In the genomic region with DNA sequence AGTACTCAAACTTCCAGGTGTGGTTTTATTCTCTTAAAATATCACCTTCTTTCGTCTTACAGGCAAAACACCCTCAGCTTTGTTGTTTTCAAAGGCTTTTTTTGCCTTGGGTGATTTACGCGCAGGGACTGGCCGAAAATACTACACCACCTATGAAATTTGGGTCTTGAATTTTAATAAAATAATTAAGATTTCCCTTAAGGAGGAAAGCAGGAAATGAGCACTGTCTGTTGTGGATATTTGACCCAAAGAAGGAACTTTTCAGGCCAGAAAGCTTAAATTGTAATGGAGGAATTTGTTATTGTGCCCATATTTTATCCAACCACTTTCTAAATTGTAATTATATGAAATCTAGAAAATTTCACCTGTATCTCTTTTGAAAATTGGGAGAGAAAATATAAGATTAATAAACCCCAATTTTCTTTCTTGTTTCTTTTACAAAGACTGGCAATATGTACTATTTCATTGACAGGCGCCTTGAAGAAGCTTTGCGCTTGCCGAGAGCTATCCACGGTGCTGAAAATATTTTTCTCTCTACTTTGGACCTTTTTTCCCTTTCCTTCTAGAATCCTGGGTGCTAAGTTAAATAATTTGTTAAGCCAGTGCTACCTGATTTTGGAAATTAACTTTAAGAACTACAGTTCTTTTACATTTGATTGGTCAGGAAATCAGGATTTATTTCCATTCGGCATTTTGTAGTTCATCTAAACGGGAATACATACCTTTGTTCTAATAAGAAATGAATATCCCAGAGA, we compare ENCODE assay signal across 15 mouse cellular contexts. TPM values are rescaled to one million over a fixed set of nuclear protein-coding genes. Genes with fewer than 3 reads are reported as not detected.
DNase-seq lines count a peak whose midpoint lies in the region; ATAC-seq lines count a peak whose summit lies in the region.
"Had no signal": no experiment of that assay in that cellular context is flagged by ENCODE, and none has a peak within 500 bp of the region (broad histone marks: within the 10 kb centered on the region; RNA-seq: fewer than 3 reads in every experiment).

No protein-coding gene starts in this region.

- peaks cover 79% of the 10 kb centered on the region for H3K27me3 ChIP-seq in hindbrain, embryonic 12.5 days
- peaks cover 62% of the 10 kb centered on the region for H3K27me3 ChIP-seq in hindbrain, embryonic 16.5 days (replicated peaks; ENCODE audit: control insufficient read depth, insufficient read depth, low read length)
- peaks cover 91% of the 10 kb centered on the region for H3K27me3 ChIP-seq in hindbrain, embryonic 14.5 days (ENCODE audit: control insufficient read depth, insufficient read depth, low read length)

- 8% methylated on average over 10 of the region's 10 CpGs for WGBS in hindbrain, embryonic 12.5 days
- 10% methylated on average over 10 of the region's 10 CpGs for WGBS in hindbrain, embryonic 16.5 days
- WGBS in hindbrain, embryonic 14.5 days = 10% methylated on average over 10 of the region's 10 CpGs

- H3K4me3 ChIP-seq in hindbrain, embryonic 12.5 days = peak overlapping the region; percentile 32
- no peak overlapping the region; the same call in 1 of the 2 replicates for H3K4me3 ChIP-seq in hindbrain, embryonic 16.5 days (ENCODE audit: low read length)
- peak overlapping the region; percentile 26 for H3K4me3 ChIP-seq in hindbrain, embryonic 14.5 days (replicated peaks; ENCODE audit: low read length)
- H3K4me3 ChIP-seq: heart, embryonic 13.5 days; midbrain, embryonic 10.5 days; stomach, embryonic 15.5 days had no signal

- peaks cover 10% of the 10 kb centered on the region for H3K4me1 ChIP-seq in hindbrain, embryonic 12.5 days
- H3K4me1 ChIP-seq in hindbrain, embryonic 16.5 days (ENCODE audit: control insufficient read depth, insufficient read depth, low read depth, low read length) = peaks cover 6% of the 10 kb centered on the region
- H3K4me1 ChIP-seq in hindbrain, embryonic 14.5 days (replicated peaks; ENCODE audit: control insufficient read depth, insufficient read depth, low read length) = 0 out of 2 replicates have a peak, but pooled peaks cover 3% of the 10 kb centered on the region

- H3K9me3 ChIP-seq in hindbrain, embryonic 12.5 days (replicated peaks) = no peaks in the 10 kb centered on the region
- H3K9me3 ChIP-seq in hindbrain, embryonic 16.5 days (ENCODE audit: control insufficient read depth, low read length) = no peaks in the 10 kb centered on the region
- H3K9me3 ChIP-seq in hindbrain, embryonic 14.5 days (ENCODE audit: control insufficient read depth, low read length) = no peaks in the 10 kb centered on the region
- H3K9me3 ChIP-seq: heart, embryonic 13.5 days; midbrain, embryonic 10.5 days; stomach, embryonic 15.5 days had no signal

- intact Hi-C loops in heart, postnatal 25 days (cut with DNase I) = no loop called here

- no peak overlapping the region for H3K9ac ChIP-seq in hindbrain, embryonic 12.5 days
- H3K9ac ChIP-seq in hindbrain, embryonic 16.5 days (ENCODE audit: low read depth, low read length) = no peak overlapping the region
- peak overlapping the region; percentile 28; the same call in 1 of the 2 replicates for H3K9ac ChIP-seq in hindbrain, embryonic 14.5 days
- H3K9ac ChIP-seq: heart, embryonic 13.5 days; stomach, embryonic 15.5 days had no signal

- H3K27ac ChIP-seq in hindbrain, embryonic 12.5 days = no peak overlapping the region; the same call in 1 of the 2 replicates
- H3K27ac ChIP-seq in hindbrain, embryonic 16.5 days (ENCODE audit: low read depth, low read length) = no peak overlapping the region
- peak overlapping the region; percentile 38 for H3K27ac ChIP-seq in hindbrain, embryonic 14.5 days
- H3K27ac ChIP-seq: heart, embryonic 13.5 days; midbrain, embryonic 10.5 days; stomach, embryonic 15.5 days had no signal

- DNase-seq in thymus, postnatal 0 days (ENCODE audit: low spot score) = peak; percentile 13
- DNase-seq in thymus, postnatal 14 days = no peak
- peak; percentile 79 for DNase-seq in hindbrain, embryonic 14.5 days (ENCODE audit: low spot score)
- no peak for DNase-seq in layer of hippocampus, postnatal 36 days
- DNase-seq in heart, postnatal 25 days (ENCODE audit: low spot score) = no peak
- DNase-seq: kidney, adult 18-20 months; liver had no signal

- H3K4me2 ChIP-seq in hindbrain, embryonic 12.5 days (replicated peaks) = no peak overlapping the region
- no peak overlapping the region for H3K4me2 ChIP-seq in hindbrain, embryonic 16.5 days (ENCODE audit: low read length)
- no peak overlapping the region; the same call in 1 of the 2 replicates for H3K4me2 ChIP-seq in hindbrain, embryonic 14.5 days (replicated peaks)
- H3K4me2 ChIP-seq: heart, embryonic 13.5 days; stomach, embryonic 15.5 days had no signal

- no peak for ATAC-seq in hindbrain, embryonic 12.5 days (ENCODE audit: low FRiP score)
- no peak for ATAC-seq in hindbrain, embryonic 16.5 days
- no peak for ATAC-seq in hindbrain, embryonic 14.5 days (ENCODE audit: low FRiP score)
- no peak for ATAC-seq in erythroblast, adult 5-6 weeks (replicated peaks; ENCODE audit: low FRiP score, poor library complexity, severe bottlenecking)
- ATAC-seq: activated CD4-positive, CD25-positive, alpha-beta regulatory T cell, adult 4 months had no signal

- no peaks in the 10 kb centered on the region for H3K36me3 ChIP-seq in hindbrain, embryonic 12.5 days
- H3K36me3 ChIP-seq in hindbrain, embryonic 16.5 days (ENCODE audit: control insufficient read depth, insufficient read depth, low read length) = no peaks in the 10 kb centered on the region
- no peaks in the 10 kb centered on the region for H3K36me3 ChIP-seq in hindbrain, embryonic 14.5 days (replicated peaks; ENCODE audit: control insufficient read depth, insufficient read depth)
- H3K36me3 ChIP-seq: heart, embryonic 13.5 days; midbrain, embryonic 10.5 days; stomach, embryonic 15.5 days had no signal

RNA-seq across cellular contexts. Expression of gene Otp, which starts 2.8 kb away (rescaled TPM):
- polyA plus RNA-seq in hindbrain, embryonic 12.5 days (2016; fragmentation: Nextera tagmentation; extraction: Ambion mirVana) = 11.2 and 15.8 TPM in 2 replicates
- 5.0 and 6.2 TPM in 2 replicates for polyA plus RNA-seq in hindbrain, embryonic 16.5 days (2015; fragmentation: Nextera tagmentation; extraction: Ambion mirVana)
- not detected in 2 replicates for polyA plus RNA-seq in thymus, postnatal 0 days (2015; fragmentation: Nextera tagmentation; extraction: Ambion mirVana)
- polyA plus RNA-seq in hindbrain, embryonic 14.5 days (2014; fragmentation: Nextera tagmentation; extraction: Ambion mirVana) = 9.2 and 10.6 TPM in 2 replicates
- total RNA-seq in layer of hippocampus, postnatal 36 days (2021) = under 1 TPM in 1 of 2 experiments, not detected in 1; 0.13 TPM
- not detected in 2 replicates for total RNA-seq in erythroblast, adult 5-6 weeks (2015; ENCODE audit: low replicate concordance)
- not detected in 2 replicates for total RNA-seq in erythroblast, adult 5-6 weeks (2017; ENCODE audit: low replicate concordance)
- total RNA-seq in heart, postnatal 25 days (2021) = not detected
- total RNA-seq: layer of hippocampus, postnatal 10 days had no signal
- polyA plus RNA-seq: activated CD4-positive, CD25-positive, alpha-beta regulatory T cell, adult 4 months; heart, embryonic 13.5 days; stomach, embryonic 15.5 days had no signal

Comparison
In these comparisons a context has a peak if more than half of its experiments do, and no peak if none do; other contexts are left out.
1. DNase-seq: peak in thymus, postnatal 0 days (single experiment) and hindbrain, embryonic 14.5 days (single experiment); none in thymus, postnatal 14 days (single experiment), layer of hippocampus, postnatal 36 days (0 of 2) and heart, postnatal 25 days (single experiment).